Mouse (Mus musculus) liver, embryonic 12.5 days (tissue): Measurements from ENCODE around the gene Olfr898. TPM values are rescaled to one million over a fixed set of nuclear protein-coding genes. Genes with fewer than 3 reads are reported as not detected.

Source experiments
- ATAC-seq: fragments of 200-750 bp; cut with Nextera tagmentation; 2 replicates; pipeline ENCODE4 v1.8.0; 2017; ENCODE audit warnings: moderate number of reproducible peaks, mild to moderate bottlenecking, moderate library complexity
- H3K27ac ChIP-seq: fragments of 300-500 bp; sonication (generic); 2 replicates; pipeline ENCODE4 v1.5.1; 2016; ENCODE audit warnings: mild to moderate bottlenecking
- H3K27me3 ChIP-seq: fragments of 300-500 bp; sonication (generic); replicated peaks from 2 replicates; pipeline ENCODE4 v1.6.1; 2016; ENCODE audit warnings: mild to moderate bottlenecking, moderate library complexity
- H3K36me3 ChIP-seq: fragments of 300-500 bp; sonication (generic); 2 replicates; pipeline ENCODE4 v1.6.1; 2016; ENCODE audit warnings: mild to moderate bottlenecking, moderate library complexity
- H3K4me1 ChIP-seq: fragments of 300-500 bp; sonication (generic); 2 replicates; pipeline ENCODE4 v1.6.1; 2016
- H3K4me2 ChIP-seq: fragments of 300-500 bp; sonication (generic); 2 replicates; pipeline ENCODE4 v1.6.1; 2016; ENCODE audit warnings: mild to moderate bottlenecking, moderate library complexity
- H3K4me3 ChIP-seq: fragments of 300-500 bp; sonication (generic); 2 replicates; pipeline ENCODE4 v1.5.1; 2016; ENCODE audit warnings: mild to moderate bottlenecking, moderate library complexity
- H3K9ac ChIP-seq: fragments of 300-500 bp; sonication (generic); 2 replicates; pipeline ENCODE4 v1.6.1; 2016; ENCODE audit warnings: mild to moderate bottlenecking, moderate library complexity
- H3K9me3 ChIP-seq: fragments of 300-500 bp; sonication (generic); replicated peaks from 2 replicates; pipeline ENCODE4 v1.6.1; 2016; ENCODE audit warnings: mild to moderate bottlenecking, moderate library complexity
- WGBS: fragments of 180-500 bp; shearing (Covaris S2); methylation state at CpG from one replicate; pipeline ENCODE4 v1.1.7; 2016; ENCODE audit not compliant: insufficient replicate concordance; 5-methylcytosine and 5-hydroxymethylcytosine counted together
- polyA plus RNA-seq: library from polyadenylated mRNA; unstranded; fragments of >200 nt; fragmentation: Nextera tagmentation; extraction: Ambion mirVana; gene quantifications from 2 replicates; pipeline ENCODE4 v1.2.1, GENCODE M21; 2016

The Olfr898 gene
- polyA plus RNA-seq = not detected in 2 replicates

GRCm38 (mm10) chr9:38348111-38348510 is at the start of gene Olfr898:
Gene Olfr898 (plus strand): TSS chr9:38348411.
- no peak within 1 kb of the TSS for H3K4me2 ChIP-seq
- no peaks in the 10 kb centered on the region for H3K4me1 ChIP-seq
- no peak within 1 kb of the TSS for H3K27ac ChIP-seq
- 81% methylated on average over 4 of the region's 4 CpGs for WGBS
- no peak within 1 kb of the TSS for H3K9ac ChIP-seq
- H3K27me3 ChIP-seq = no peaks in the 10 kb centered on the region
- H3K36me3 ChIP-seq = no peaks in the 10 kb centered on the region
- no peaks in the 10 kb centered on the region for H3K9me3 ChIP-seq
- no peak for ATAC-seq
- no peak within 1 kb of the TSS for H3K4me3 ChIP-seq

- Histone ChIP-seq H3K4me3 (no peak within 1 kb of the TSS), H3K4me1 (no peaks in the 10 kb centered on the region), H3K9ac (no peak within 1 kb of the TSS), H3K27ac (no peak within 1 kb of the TSS), H3K9me3 (no peaks in the 10 kb centered on the region), H3K27me3 (no peaks in the 10 kb centered on the region), H3K36me3 (no peaks in the 10 kb centered on the region), H3K4me2 (no peak within 1 kb of the TSS)
- 62% methylated on average over 3 of the region's 3 CpGs for WGBS
- ATAC-seq = no peak
Measured at GRCm38 (mm10) chr9:38328760-38329159, 19.5 kb upstream of the Olfr898 start, which contains the start of gene Olfr25. Gene Olfr25 (plus strand): TSS chr9:38329060.

GRCm38 (mm10) chr9:38366596-38366995 is 18.4 kb downstream of the Olfr898 start, which contains the start of gene Olfr250:
Gene Olfr250 (plus strand): TSS chr9:38366896.
- H3K9ac ChIP-seq = no peak within 1 kb of the TSS
- H3K4me2 ChIP-seq = no peak within 1 kb of the TSS
- no peaks in the 10 kb centered on the region for H3K36me3 ChIP-seq
- no peaks in the 10 kb centered on the region for H3K4me1 ChIP-seq
- H3K27ac ChIP-seq = no peak within 1 kb of the TSS
- H3K9me3 ChIP-seq = no peaks in the 10 kb centered on the region
- no peaks in the 10 kb centered on the region for H3K27me3 ChIP-seq
- no peak for ATAC-seq
- 67% methylated on average over 2 of the region's 2 CpGs for WGBS
- no peak within 1 kb of the TSS for H3K4me3 ChIP-seq

- no peaks in the 10 kb centered on the region for H3K36me3 ChIP-seq
- no peak for ATAC-seq
- H3K9me3 ChIP-seq = no peaks in the 10 kb centered on the region
- H3K4me2 ChIP-seq = no peak within 1 kb of the TSS
- WGBS = 47% methylated on average over 2 of the region's 2 CpGs
- H3K27me3 ChIP-seq = no peaks in the 10 kb centered on the region
- no peak within 1 kb of the TSS for H3K9ac ChIP-seq
- no peak within 1 kb of the TSS for H3K27ac ChIP-seq
- H3K4me1 ChIP-seq = no peaks in the 10 kb centered on the region
- H3K4me3 ChIP-seq = no peak within 1 kb of the TSS
Measured at GRCm38 (mm10) chr9:38376786-38377185, 28.6 kb downstream of the Olfr898 start, which contains the start of gene Olfr251. Gene Olfr251 (plus strand): TSS chr9:38377086.

- 61% methylated on average over 1 of the region's 1 CpGs for WGBS
- H3K4me1 ChIP-seq = no peaks in the 10 kb centered on the region
- no peaks in the 10 kb centered on the region for H3K36me3 ChIP-seq
- H3K9ac ChIP-seq = no peak within 1 kb of the TSS
- H3K27me3 ChIP-seq = no peaks in the 10 kb centered on the region
- no peak within 1 kb of the TSS for H3K4me3 ChIP-seq
- no peak for ATAC-seq
- no peaks in the 10 kb centered on the region for H3K9me3 ChIP-seq
- no peak within 1 kb of the TSS for H3K4me2 ChIP-seq
- no peak within 1 kb of the TSS for H3K27ac ChIP-seq
Measured at GRCm38 (mm10) chr9:38401398-38401797, 53.2 kb downstream of the Olfr898 start, which contains the start of gene Olfr147. Gene Olfr147 (plus strand): TSS chr9:38401698.

Other genes starting within 250 kb of the Olfr898 start
- not detected in 2 replicates for gene Olfr888, start 240.3 kb upstream of the Olfr898 start, polyA plus RNA-seq
- gene Olfr889, start 233.2 kb upstream of the Olfr898 start, polyA plus RNA-seq = 0.25 and 0.32 TPM in 2 replicates
- not detected in 2 replicates for gene Olfr890, start 205.9 kb upstream of the Olfr898 start, polyA plus RNA-seq
- not detected in 2 replicates for gene Olfr891, start 167.6 kb upstream of the Olfr898 start, polyA plus RNA-seq
- gene Olfr893, start 140.0 kb upstream of the Olfr898 start, polyA plus RNA-seq = not detected in 2 replicates
- not detected in 2 replicates for gene Olfr894, start 130.4 kb upstream of the Olfr898 start, polyA plus RNA-seq
- not detected in 2 replicates for gene Olfr143, start 95.6 kb upstream of the Olfr898 start, polyA plus RNA-seq
- gene Olfr895, start 80.6 kb upstream of the Olfr898 start, polyA plus RNA-seq = not detected in 2 replicates
- gene Olfr896-ps1, start 57.3 kb upstream of the Olfr898 start, polyA plus RNA-seq = not detected in 2 replicates
- gene Olfr25, start 19.4 kb upstream of the Olfr898 start, polyA plus RNA-seq = not detected in 2 replicates
- gene Olfr250, start 18.5 kb downstream of the Olfr898 start, polyA plus RNA-seq = not detected in 2 replicates
- gene Olfr251, start 28.7 kb downstream of the Olfr898 start, polyA plus RNA-seq = not detected in 2 replicates
- not detected in 2 replicates for gene Olfr147, start 53.3 kb downstream of the Olfr898 start, polyA plus RNA-seq
- not detected in 2 replicates for gene Olfr901, start 81.0 kb downstream of the Olfr898 start, polyA plus RNA-seq
- not detected in 2 replicates for gene Olfr902, start 99.2 kb downstream of the Olfr898 start, polyA plus RNA-seq
- gene Olfr904, start 114.7 kb downstream of the Olfr898 start, polyA plus RNA-seq = not detected in 2 replicates
- not detected in 2 replicates for gene Olfr905, start 122.7 kb downstream of the Olfr898 start, polyA plus RNA-seq
- gene Olfr906, start 138.7 kb downstream of the Olfr898 start, polyA plus RNA-seq = not detected in 2 replicates
- not detected in 2 replicates for gene Olfr907, start 147.4 kb downstream of the Olfr898 start, polyA plus RNA-seq
- gene Olfr911-ps1, start 173.2 kb downstream of the Olfr898 start, polyA plus RNA-seq = not detected in 2 replicates
- gene Olfr910, start 189.4 kb downstream of the Olfr898 start, polyA plus RNA-seq = not detected in 2 replicates
- not detected in 2 replicates for gene Olfr912, start 231.8 kb downstream of the Olfr898 start, polyA plus RNA-seq
- gene Olfr913, start 244.3 kb downstream of the Olfr898 start, polyA plus RNA-seq = not detected in 2 replicates